Mouse (Mus musculus): ENCODE results near the gene Slc7a5. TPM values are rescaled to one million over a fixed set of nuclear protein-coding genes. Genes with fewer than 3 reads are reported as not detected.
A peak's percentile ranks its signal among the peaks of the same experiment; 100 is the strongest.

The Slc7a5 gene
- polyA plus RNA-seq, 1 experiment from 2014 or later, result 19.8 TPM

- peaks cover 11% of the 10 kb centered on the region for H3K4me1 ChIP-seq (ENCODE audit: control insufficient read depth, insufficient read depth, low read length)
- ATAC-seq (ENCODE audit: insufficient read depth, low FRiP score), result no peak
- WGBS, result 58% methylated on average over 4 of the region's 4 CpGs
- H3K4me2 ChIP-seq (ENCODE audit: low read depth, low read length), result no peak overlapping the region
- H3K9me3 ChIP-seq (replicated peaks; ENCODE audit: control insufficient read depth, low read length), result no peaks in the 10 kb centered on the region
- H3K4me3 ChIP-seq (replicated peaks; ENCODE audit: low read length), result no peak overlapping the region
- no peak overlapping the region for H3K9ac ChIP-seq (ENCODE audit: low read length)
- no peaks in the 10 kb centered on the region for H3K36me3 ChIP-seq (ENCODE audit: control insufficient read depth, insufficient read depth, low read length)
- no peak overlapping the region for H3K27ac ChIP-seq (ENCODE audit: low read length)
- H3K27me3 ChIP-seq (ENCODE audit: control insufficient read depth, insufficient read depth, low read length), result no peaks in the 10 kb centered on the region
Observed at GRCm38 (mm10) chr8:121919158-121919557, 11.7 kb upstream of the Slc7a5 start.

DNA sequence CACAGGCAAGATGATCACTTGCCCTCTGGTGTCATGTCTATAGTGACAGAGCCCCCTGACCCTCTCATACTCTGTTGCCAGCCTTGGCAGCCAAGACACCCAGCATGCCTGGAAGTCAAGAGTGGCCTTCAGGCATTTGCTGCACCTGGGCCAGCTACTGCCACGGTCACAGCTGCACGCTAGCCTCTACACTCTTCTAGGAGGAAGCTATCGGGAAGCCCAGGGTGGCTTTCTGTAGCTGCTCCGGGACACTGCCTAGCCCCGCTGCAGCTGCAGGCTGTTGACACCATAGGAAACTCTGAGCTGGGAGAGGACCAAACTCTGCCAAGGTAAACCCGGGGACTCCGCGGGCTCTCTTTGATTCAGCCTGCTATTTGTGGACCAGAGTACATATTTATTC, 5.9 kb upstream of the Slc7a5 start:
- Histone ChIP-seq H3K36me3 (ENCODE audit: control insufficient read depth, insufficient read depth, low read length) (no peaks in the 10 kb centered on the region), H3K9me3 (replicated peaks; ENCODE audit: control insufficient read depth, low read length) (no peaks in the 10 kb centered on the region), H3K4me2 (ENCODE audit: low read depth, low read length) (no peak overlapping the region), H3K27me3 (ENCODE audit: control insufficient read depth, insufficient read depth, low read length) (no peaks in the 10 kb centered on the region), H3K4me3 (replicated peaks; ENCODE audit: low read length) (no peak overlapping the region), H3K4me1 (ENCODE audit: control insufficient read depth, insufficient read depth, low read length) (peaks cover 7% of the 10 kb centered on the region), H3K9ac (ENCODE audit: low read length) (no peak overlapping the region), H3K27ac (ENCODE audit: low read length) (no peak overlapping the region)
- ATAC-seq (ENCODE audit: insufficient read depth, low FRiP score), result no peak
- 64% methylated on average over 8 of the region's 8 CpGs for WGBS

DNA sequence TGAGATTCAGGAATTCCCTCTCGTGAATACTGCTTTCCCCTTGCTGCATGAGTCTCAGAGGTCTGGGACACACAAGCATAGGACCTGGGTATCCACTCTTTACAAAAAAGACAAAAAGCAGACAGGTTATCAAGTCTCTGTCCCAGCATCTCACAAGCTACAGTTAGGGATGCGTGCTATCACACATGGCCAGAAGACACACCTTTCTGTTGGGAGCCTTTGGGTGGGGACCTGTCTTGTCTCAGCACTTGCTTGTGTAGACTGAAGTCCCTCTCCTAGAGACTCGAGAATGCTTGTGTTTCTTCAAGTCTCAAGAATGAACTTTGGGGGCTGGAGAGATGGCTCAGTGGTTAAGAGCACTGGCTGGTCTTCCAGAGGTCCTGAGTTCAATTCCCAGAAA, 5.3 kb upstream of the Slc7a5 start:
- Histone ChIP-seq H3K4me1 (ENCODE audit: control insufficient read depth, insufficient read depth, low read length) (peaks cover 12% of the 10 kb centered on the region), H3K4me2 (ENCODE audit: low read depth, low read length) (no peak overlapping the region), H3K27me3 (ENCODE audit: control insufficient read depth, insufficient read depth, low read length) (no peaks in the 10 kb centered on the region), H3K9ac (ENCODE audit: low read length) (no peak overlapping the region), H3K27ac (ENCODE audit: low read length) (no peak overlapping the region), H3K36me3 (ENCODE audit: control insufficient read depth, insufficient read depth, low read length) (no peaks in the 10 kb centered on the region), H3K9me3 (replicated peaks; ENCODE audit: control insufficient read depth, low read length) (no peaks in the 10 kb centered on the region), H3K4me3 (replicated peaks; ENCODE audit: low read length) (no peak overlapping the region)
- no peak for ATAC-seq (ENCODE audit: insufficient read depth, low FRiP score)
- WGBS, result 69% methylated on average over 3 of the region's 3 CpGs

GRCm38 (mm10) chr8:121911987-121912386, 4.5 kb upstream of the Slc7a5 start:
- H3K27me3 ChIP-seq (ENCODE audit: control insufficient read depth, insufficient read depth, low read length), result no peaks in the 10 kb centered on the region
- no peaks in the 10 kb centered on the region for H3K9me3 ChIP-seq (replicated peaks; ENCODE audit: control insufficient read depth, low read length)
- H3K4me2 ChIP-seq (ENCODE audit: low read depth, low read length), result no peak overlapping the region
- ATAC-seq (ENCODE audit: insufficient read depth, low FRiP score), result no peak
- H3K9ac ChIP-seq (ENCODE audit: low read length), result no peak overlapping the region
- no peak overlapping the region for H3K27ac ChIP-seq (ENCODE audit: low read length)
- peaks cover 14% of the 10 kb centered on the region for H3K4me1 ChIP-seq (ENCODE audit: control insufficient read depth, insufficient read depth, low read length)
- no peaks in the 10 kb centered on the region for H3K36me3 ChIP-seq (ENCODE audit: control insufficient read depth, insufficient read depth, low read length)
- 70% methylated on average over 7 of the region's 7 CpGs for WGBS
- H3K4me3 ChIP-seq (replicated peaks; ENCODE audit: low read length), result no peak overlapping the region

GRCm38 (mm10) chr8:121911400-121911799, 3.9 kb upstream of the Slc7a5 start:
- WGBS, result 89% methylated on average over 6 of the region's 6 CpGs
- no peak overlapping the region for H3K4me3 ChIP-seq (replicated peaks; ENCODE audit: low read length)
- ATAC-seq (ENCODE audit: insufficient read depth, low FRiP score), result no peak

DNA sequence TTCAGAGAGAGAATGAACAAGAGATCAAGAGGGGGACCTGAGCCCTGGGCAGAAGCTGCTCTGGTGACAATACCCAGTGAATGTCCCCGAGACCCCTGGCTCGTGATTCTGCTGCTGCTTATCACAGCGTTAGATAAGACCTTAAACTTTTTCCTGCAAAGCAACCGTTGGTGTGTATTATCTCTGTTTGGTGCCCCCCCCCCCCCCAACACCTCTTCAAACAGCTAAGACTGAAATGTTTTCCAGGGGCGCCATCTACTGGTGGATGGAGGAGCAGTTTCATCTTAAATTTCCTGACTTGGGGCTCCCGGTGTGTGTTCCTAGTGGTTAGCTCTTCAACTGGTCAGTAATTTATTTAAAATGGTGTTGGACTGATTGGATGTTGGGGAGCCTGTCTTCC, 2.2 kb upstream of the Slc7a5 start:
- Histone ChIP-seq H3K4me3 (replicated peaks; ENCODE audit: low read length) (no peak overlapping the region), H3K36me3 (ENCODE audit: control insufficient read depth, insufficient read depth, low read length) (no peaks in the 10 kb centered on the region), H3K4me1 (ENCODE audit: control insufficient read depth, insufficient read depth, low read length) (peaks cover 24% of the 10 kb centered on the region), H3K27me3 (ENCODE audit: control insufficient read depth, insufficient read depth, low read length) (no peaks in the 10 kb centered on the region), H3K4me2 (ENCODE audit: low read depth, low read length) (no peak overlapping the region), H3K9ac (ENCODE audit: low read length) (no peak overlapping the region), H3K27ac (ENCODE audit: low read length) (no peak overlapping the region), H3K9me3 (replicated peaks; ENCODE audit: control insufficient read depth, low read length) (no peaks in the 10 kb centered on the region)
- ATAC-seq (ENCODE audit: insufficient read depth, low FRiP score), result no peak
- 6% methylated on average over 6 of the region's 6 CpGs for WGBS

More at GRCm38 (mm10) chr8:121911400-121911799, 3.9 kb upstream of the Slc7a5 start:
- H3K27me3 ChIP-seq (ENCODE audit: control insufficient read depth, insufficient read depth, low read length), result no peaks in the 10 kb centered on the region
- H3K36me3 ChIP-seq (ENCODE audit: control insufficient read depth, insufficient read depth, low read length), result no peaks in the 10 kb centered on the region
- H3K9me3 ChIP-seq (replicated peaks; ENCODE audit: control insufficient read depth, low read length), result no peaks in the 10 kb centered on the region
- H3K4me2 ChIP-seq (ENCODE audit: low read depth, low read length), result no peak overlapping the region
- no peak overlapping the region for H3K27ac ChIP-seq (ENCODE audit: low read length)
- H3K9ac ChIP-seq (ENCODE audit: low read length), result no peak overlapping the region
- peaks cover 14% of the 10 kb centered on the region for H3K4me1 ChIP-seq (ENCODE audit: control insufficient read depth, insufficient read depth, low read length)

DNA sequence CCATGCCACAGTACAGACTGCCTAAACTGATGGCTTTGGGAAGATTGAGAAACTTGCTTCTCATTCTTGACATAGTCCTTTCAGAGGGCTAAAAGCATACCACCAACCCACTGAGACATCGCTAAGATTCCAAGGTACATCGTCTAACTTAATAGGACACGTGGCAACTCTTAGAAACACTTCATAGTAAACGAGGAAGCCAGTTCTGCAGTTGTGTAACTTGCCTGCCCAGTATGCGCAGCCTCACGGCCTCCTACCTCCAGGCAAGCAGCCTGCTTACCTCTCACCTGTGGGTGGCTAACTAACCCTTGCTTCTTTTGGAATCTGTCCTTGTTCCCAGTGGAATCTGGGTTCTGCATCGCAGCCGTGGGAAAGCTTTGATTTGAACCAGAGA, 1.7 kb upstream of the Slc7a5 start:
- Histone ChIP-seq H3K27ac (ENCODE audit: low read length) (no peak overlapping the region), H3K36me3 (ENCODE audit: control insufficient read depth, insufficient read depth, low read length) (no peaks in the 10 kb centered on the region), H3K4me2 (ENCODE audit: low read depth, low read length) (no peak overlapping the region), H3K9me3 (replicated peaks; ENCODE audit: control insufficient read depth, low read length) (no peaks in the 10 kb centered on the region), H3K4me3 (replicated peaks; ENCODE audit: low read length) (no peak overlapping the region), H3K4me1 (ENCODE audit: control insufficient read depth, insufficient read depth, low read length) (peaks cover 24% of the 10 kb centered on the region), H3K9ac (ENCODE audit: low read length) (no peak overlapping the region), H3K27me3 (ENCODE audit: control insufficient read depth, insufficient read depth, low read length) (no peaks in the 10 kb centered on the region)
- 55% methylated on average over 8 of the region's 8 CpGs for WGBS
- ATAC-seq (ENCODE audit: insufficient read depth, low FRiP score), result no peak

GRCm38 (mm10) chr8:121908378-121909147, 1.1 kb upstream of the Slc7a5 start:
- peak overlapping the region; percentile 76; the same call in 1 of the 2 replicates for H3K4me3 ChIP-seq (replicated peaks; ENCODE audit: low read length)
- H3K36me3 ChIP-seq (ENCODE audit: control insufficient read depth, insufficient read depth, low read length), result no peaks in the 10 kb centered on the region
- H3K27ac ChIP-seq (ENCODE audit: low read length), result no peak overlapping the region
- H3K27me3 ChIP-seq (ENCODE audit: control insufficient read depth, insufficient read depth, low read length), result no peaks in the 10 kb centered on the region
- H3K4me2 ChIP-seq (ENCODE audit: low read depth, low read length), result peak overlapping the region; percentile 72
- H3K4me1 ChIP-seq (ENCODE audit: control insufficient read depth, insufficient read depth, low read length), result peaks cover 24% of the 10 kb centered on the region
- 44% methylated on average over 8 of the region's 8 CpGs for WGBS
- no peak for ATAC-seq (ENCODE audit: insufficient read depth, low FRiP score)
- H3K9me3 ChIP-seq (replicated peaks; ENCODE audit: control insufficient read depth, low read length), result no peaks in the 10 kb centered on the region
- no peak overlapping the region for H3K9ac ChIP-seq (ENCODE audit: low read length)

- H3K9ac ChIP-seq (ENCODE audit: low read length), result peak overlapping the region; percentile 77
- H3K9me3 ChIP-seq (replicated peaks; ENCODE audit: control insufficient read depth, low read length), result no peaks in the 10 kb centered on the region
- H3K4me1 ChIP-seq (ENCODE audit: control insufficient read depth, insufficient read depth, low read length), result peaks cover 30% of the 10 kb centered on the region
- H3K4me3 ChIP-seq (replicated peaks; ENCODE audit: low read length), result peak overlapping the region; percentile 76
- under 1% methylated on average over 69 of the region's 72 CpGs for WGBS
- H3K27me3 ChIP-seq (ENCODE audit: control insufficient read depth, insufficient read depth, low read length), result no peaks in the 10 kb centered on the region
- peak overlapping the region; percentile 72 for H3K4me2 ChIP-seq (ENCODE audit: low read depth, low read length)
- no peaks in the 10 kb centered on the region for H3K36me3 ChIP-seq (ENCODE audit: control insufficient read depth, insufficient read depth, low read length)
- peak; percentile 39 for ATAC-seq (ENCODE audit: insufficient read depth, low FRiP score)
- no peak overlapping the region for H3K27ac ChIP-seq (ENCODE audit: low read length)
Observed at GRCm38 (mm10) chr8:121906542-121907512, 667 bp downstream of the Slc7a5 start.

Measured in stomach, embryonic 16.5 days (tissue).